Mouse (Mus musculus) bone marrow, adult 2 months (tissue): Measurements from ENCODE around the gene Zfp987.
"Not testable (repeated sequence)": the region's sequence is repeated elsewhere in the genome, so short reads cannot be mapped to it uniquely, and the experiment has no call there.

ENCODE experiments used
- CTCF ChIP-seq: fragments of 200-500 bp; IDR thresholded peaks from 2 replicates; pipeline ENCODE4 v1.5.1; 2011; ENCODE audit warnings: low read length, control low read depth; ENCODE audit not compliant: control insufficient read depth, insufficient read depth
- POLR2A ChIP-seq: fragments of 200-500 bp; IDR thresholded peaks from 2 replicates; pipeline ENCODE4 v1.6.1; 2011; ENCODE audit warnings: low read depth, mild to moderate bottlenecking, control low read depth, low read length, borderline replicate concordance; ENCODE audit not compliant: control insufficient read depth

DNA sequence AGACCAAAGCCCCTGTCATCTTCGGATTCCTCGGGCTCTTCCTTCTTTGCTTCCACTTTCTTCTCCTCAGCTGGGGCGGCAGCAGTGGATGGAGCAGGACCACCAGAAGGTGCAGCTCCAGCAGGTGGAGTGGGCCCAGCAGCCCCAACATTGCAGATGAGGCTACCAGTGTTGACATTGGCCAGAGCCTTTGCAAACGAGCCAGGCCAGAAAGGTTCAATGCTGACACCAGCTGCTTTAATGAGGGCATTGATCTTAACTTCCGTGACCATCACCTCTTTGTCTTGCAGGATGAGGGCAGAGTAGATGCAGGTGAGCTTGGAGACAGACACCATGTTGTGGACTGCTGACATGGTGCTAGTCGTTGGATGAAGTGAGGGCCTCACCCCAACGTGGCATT, 23.8 kb upstream of the Zfp987 start:
- TF ChIP-seq CTCF, POLR2A: not testable (repeated sequence)
